Mouse (Mus musculus) natural killer cell, adult 2 months (primary cell): Measurements from ENCODE around the gene Olfr550.
A peak's percentile ranks its signal among the peaks of the same experiment; 100 is the strongest.
"Not testable (repeated sequence)": the region's sequence is repeated elsewhere in the genome, so short reads cannot be mapped to it uniquely, and the experiment has no call there.

Source experiments
- DNase-seq, 2 experiments: peaks; one replicate each; pipeline ENCODE4 v3.0.0; 2022; ENCODE audit warnings: low spot score in 2 of 2

The Olfr550 gene

GRCm38 (mm10) chr7:102571142-102571541, at the start of gene Olfr550:
Gene Olfr550, plus strand, starts transcription at chr7:102571442.
- DNase-seq = no peak

- no peak for DNase-seq
Measured at GRCm38 (mm10) chr7:102529052-102529451, 42.2 kb upstream of the Olfr550 start.

GRCm38 (mm10) chr7:102534449-102534848, 36.8 kb upstream of the Olfr550 start, which contains the start of gene Olfr547:
Gene Olfr547, plus strand, starts transcription at chr7:102534749.
- no peak for DNase-seq

- DNase-seq = no peak
Measured at GRCm38 (mm10) chr7:102540596-102540995, 30.6 kb upstream of the Olfr550 start, which contains the start of gene Olfr548-ps1. Gene Olfr548-ps1, plus strand, starts transcription at chr7:102540896.

- DNase-seq = no peak
Measured at GRCm38 (mm10) chr7:102541251-102541650, 30.0 kb upstream of the Olfr550 start.

- no peak for DNase-seq
Measured at GRCm38 (mm10) chr7:102549570-102549969, 21.7 kb upstream of the Olfr550 start, which contains the start of gene Olfr549. Gene Olfr549, plus strand, starts transcription at chr7:102549870.

GRCm38 (mm10) chr7:102553279-102553678, 18.0 kb upstream of the Olfr550 start:
- DNase-seq = no peak

GRCm38 (mm10) chr7:102564999-102565997, 5.9 kb upstream of the Olfr550 start, which contains the start of gene Trim21:
Gene Trim21, minus strand, starts transcription at chr7:102565486.
- DNase-seq = peak; percentile 82 to 85

- DNase-seq = no peak
Measured at GRCm38 (mm10) chr7:102566219-102566618, 5.0 kb upstream of the Olfr550 start.

- no peak for DNase-seq
Measured at GRCm38 (mm10) chr7:102573174-102573830, 2.1 kb downstream of the Olfr550 start.

- DNase-seq = no peak
Measured at GRCm38 (mm10) chr7:102575998-102576397, 4.8 kb downstream of the Olfr550 start.

GRCm38 (mm10) chr7:102591786-102592185, 20.5 kb downstream of the Olfr550 start, which contains the start of gene Olfr551:
Gene Olfr551, minus strand, starts transcription at chr7:102591886.
- DNase-seq = no peak

- no peak for DNase-seq
Measured at GRCm38 (mm10) chr7:102597378-102598031, 26.3 kb downstream of the Olfr550 start, which contains the start of gene Olfr552. Gene Olfr552, plus strand, starts transcription at chr7:102597770.

- DNase-seq = no peak
Measured at GRCm38 (mm10) chr7:102618118-102618517, 46.9 kb downstream of the Olfr550 start, which contains the start of gene Olfr553. Gene Olfr553, minus strand, starts transcription at chr7:102618218.

- DNase-seq = no peak
Measured at GRCm38 (mm10) chr7:102619608-102620007, 48.4 kb downstream of the Olfr550 start.

- DNase-seq = not testable (repeated sequence)
Measured at GRCm38 (mm10) chr7:102620368-102620767, 49.1 kb downstream of the Olfr550 start.
